Mouse (Mus musculus) liver, embryonic 14.5 days (tissue): ENCODE data around the gene Art5. TPM values are rescaled to one million over a fixed set of nuclear protein-coding genes. Genes with fewer than 3 reads are reported as not detected.

Experiments used
- ATAC-seq: fragments of 200-750 bp; cut with Nextera tagmentation; 2 replicates; pipeline ENCODE4 v1.8.0; 2017; ENCODE audit warnings: moderate number of reproducible peaks, mild to moderate bottlenecking, moderate library complexity; ENCODE audit not compliant: insufficient read depth
- DNase-seq, 3 experiments: peaks; one replicate each; pipeline ENCODE4 v3.0.0-alpha.2; 2012 to 2013; ENCODE audit warnings: low read depth in 3 of 3, low spot score in 3 of 3
- H3K27ac ChIP-seq: fragments of 300-500 bp; sonication (generic); 2 replicates; pipeline ENCODE4 v1.5.1; 2014; ENCODE audit warnings: moderate library complexity, mild to moderate bottlenecking, control low read depth, inconsistent platforms
- H3K27me3 ChIP-seq: fragments of 300-500 bp; sonication (generic); 2 replicates; pipeline ENCODE4 v1.6.1; 2014; ENCODE audit warnings: mild to moderate bottlenecking, low read length, moderate library complexity; ENCODE audit not compliant: control insufficient read depth, insufficient read depth
- H3K36me3 ChIP-seq: fragments of 300-500 bp; sonication (generic); replicated peaks from 2 replicates; pipeline ENCODE4 v1.6.1; 2014; ENCODE audit warnings: low read depth; ENCODE audit not compliant: control insufficient read depth, insufficient read depth
- H3K4me1 ChIP-seq, 2 experiments: fragments of 200-500 bp in 1 of 2; fragments of 300-500 bp in 1 of 2; sonication (generic) in 1 of 2; replicated peaks; 2 replicates each; pipeline ENCODE4 v1.6.1; 2012 to 2014; ENCODE audit warnings: antibody characterized with exemption in 1 of 2, inconsistent platforms in 1 of 2, low read length in 1 of 2; ENCODE audit not compliant: control insufficient read depth in 2 of 2, insufficient read depth in 2 of 2
- H3K4me2 ChIP-seq: fragments of 300-500 bp; sonication (generic); 2 replicates; pipeline ENCODE4 v1.6.1; 2014; ENCODE audit warnings: low read depth, mild to moderate bottlenecking, control low read depth, moderate library complexity
- H3K4me3 ChIP-seq, 2 experiments: fragments of 200-500 bp in 1 of 2; fragments of 300-500 bp in 1 of 2; sonication (generic) in 1 of 2; 2 replicates each; pipeline ENCODE4 v1.5.1; 2012 to 2014; ENCODE audit warnings: low read depth in 2 of 2, low read length in 2 of 2, mild to moderate bottlenecking in 2 of 2, control low read depth in 1 of 2, inconsistent platforms in 1 of 2, moderate library complexity in 1 of 2; ENCODE audit not compliant: insufficient read depth in 1 of 2
- H3K9ac ChIP-seq: fragments of 300-500 bp; sonication (generic); replicated peaks from 2 replicates; pipeline ENCODE4 v1.6.1; 2014; ENCODE audit warnings: mild to moderate bottlenecking, control low read depth, moderate library complexity
- H3K9me3 ChIP-seq: fragments of 300-500 bp; sonication (generic); 2 replicates; pipeline ENCODE4 v1.6.1; 2016; ENCODE audit warnings: low read length, mixed read lengths; ENCODE audit not compliant: control insufficient read depth
- CTCF ChIP-seq: IDR thresholded peaks from 2 replicates; pipeline ENCODE4 v1.5.1; 2016; ENCODE audit warnings: antibody characterized with exemption, low read depth, control low read depth
- EP300 ChIP-seq: IDR thresholded peaks from 2 replicates; pipeline ENCODE4 v1.6.1; 2016; ENCODE audit warnings: antibody characterized with exemption, low read depth
- WGBS: fragments of 180-500 bp; shearing (Covaris S2); extraction: QIAGEN DNeasy Blood & Tissue Kit; methylation state at CpG from one replicate; pipeline ENCODE4 v1.1.7; 2014; ENCODE audit not compliant: insufficient replicate concordance; 5-methylcytosine and 5-hydroxymethylcytosine counted together
- polyA plus RNA-seq, 2 experiments: library from polyadenylated mRNA; depleted of rRNA in 1 of 2; stranded (reverse) in 1 of 2; unstranded in 1 of 2; fragments of >200 nt; fragmentation: Nextera tagmentation in 1 of 2; extraction: Ambion mirVana in 1 of 2; gene quantifications; 2 replicates each; pipeline versions ENCODE4 v1.2.1 to v1.2.3; 2012 to 2014

Art5 gene
- polyA plus RNA-seq, 2 experiments: 0.08 to 0.15 TPM

GRCm38 (mm10) chr7:102108206-102108605 lies 1.1 kb downstream of the Art5 start:
- DNase-seq: no peak
- 60% methylated on average over 1 of the region's 1 CpGs for WGBS

GRCm38 (mm10) chr7:102106700-102107141 lies 2.6 kb downstream of the Art5 start:
- Histone ChIP-seq H3K4me2 (peak overlapping the region; percentile 52), H3K9me3 (no peaks in the 10 kb centered on the region), H3K27ac (no peak overlapping the region), H3K4me1 (peaks cover 2 to 15% of the 10 kb centered on the region in 2 experiments), H3K27me3 (no peaks in the 10 kb centered on the region), H3K36me3 (no peaks in the 10 kb centered on the region), H3K9ac (no peak overlapping the region), H3K4me3 (peak overlapping the region in 1 of 2 experiments; percentile 23; a peak in 2 of 4 replicates)
- DNase-seq (no peak), ATAC-seq (no peak)
- TF ChIP-seq CTCF: 0 out of 2 replicates have a peak, but pooled peaks have one; percentile 28
- no peak for TF ChIP-seq EP300
- WGBS: 18% methylated on average over 23 of the region's 23 CpGs

More at GRCm38 (mm10) chr7:102108206-102108605, 1.1 kb downstream of the Art5 start:
- peaks cover under 1 to 6% of the 10 kb centered on the region in 2 experiments for H3K4me1 ChIP-seq
- no peak for TF ChIP-seq EP300
- no peak for TF ChIP-seq CTCF
- no peak overlapping the region for H3K27ac ChIP-seq
- no peaks in the 10 kb centered on the region for H3K9me3 ChIP-seq
- H3K4me3 ChIP-seq: no peak overlapping the region
- H3K4me2 ChIP-seq: no peak overlapping the region
- no peaks in the 10 kb centered on the region for H3K27me3 ChIP-seq
- no peaks in the 10 kb centered on the region for H3K36me3 ChIP-seq
- H3K9ac ChIP-seq: no peak overlapping the region
- ATAC-seq: no peak

- no peak overlapping the region for H3K4me2 ChIP-seq
- no peaks in the 10 kb centered on the region for H3K9me3 ChIP-seq
- no peaks in the 10 kb centered on the region; the same call in 1 of the 2 replicates for H3K27me3 ChIP-seq
- no peak overlapping the region for H3K9ac ChIP-seq
- no peak for DNase-seq
- H3K27ac ChIP-seq: no peak overlapping the region
- TF ChIP-seq CTCF (no peak), EP300 (no peak)
- no peak overlapping the region for H3K4me3 ChIP-seq
- 60% methylated on average over 5 of the region's 5 CpGs for WGBS
- ATAC-seq: no peak
- H3K36me3 ChIP-seq: no peaks in the 10 kb centered on the region
- peaks cover 10 to 30% of the 10 kb centered on the region in 2 experiments for H3K4me1 ChIP-seq
These were observed 5.2 kb downstream of the Art5 start for GRCm38 (mm10) chr7:102104126-102104525.

- Histone ChIP-seq H3K27me3 (no peaks in the 10 kb centered on the region; the same call in none of the 2 replicates), H3K9ac (no peak overlapping the region), H3K4me1 (peaks cover 10 to 30% of the 10 kb centered on the region in 2 experiments), H3K4me3 (no peak overlapping the region), H3K36me3 (no peaks in the 10 kb centered on the region), H3K27ac (no peak overlapping the region), H3K9me3 (no peaks in the 10 kb centered on the region), H3K4me2 (no peak overlapping the region)
- ATAC-seq: peak; percentile 76
- 23% methylated on average over 2 of the region's 2 CpGs for WGBS
- peak in 2 of 3 experiments; percentile 30 to 34 for DNase-seq
- TF ChIP-seq CTCF: no peak
- peak; percentile 54 for TF ChIP-seq EP300
These were observed 5.7 kb downstream of the Art5 start for GRCm38 (mm10) chr7:102103555-102103954.

GRCm38 (mm10) chr7:102102696-102103095 lies 6.6 kb downstream of the Art5 start:
- H3K27me3 ChIP-seq: no peaks in the 10 kb centered on the region; the same call in none of the 2 replicates
- peaks cover 10 to 30% of the 10 kb centered on the region in 2 experiments for H3K4me1 ChIP-seq
- DNase-seq (no peak), ATAC-seq (no peak)
- no peaks in the 10 kb centered on the region for H3K9me3 ChIP-seq
- no peak overlapping the region for H3K4me2 ChIP-seq
- H3K36me3 ChIP-seq: no peaks in the 10 kb centered on the region
- no peak overlapping the region for H3K27ac ChIP-seq
- TF ChIP-seq CTCF: no peak
- TF ChIP-seq EP300: no peak
- H3K9ac ChIP-seq: no peak overlapping the region
- 50% methylated on average over 6 of the region's 6 CpGs for WGBS
- no peak overlapping the region for H3K4me3 ChIP-seq
